Mouse (Mus musculus) gastrocnemius, postnatal 4 days (tissue): ENCODE measurements around the gene Camk1d. TPM values are rescaled to one million over a fixed set of nuclear protein-coding genes. Genes with fewer than 3 reads are reported as not detected.
A peak's percentile ranks its signal among the peaks of the same experiment; 100 is the strongest.
"Not testable (repeated sequence)": the region's sequence is repeated elsewhere in the genome, so short reads cannot be mapped to it uniquely, and the experiment has no call there.

ENCODE experiments used
- DNase-seq, 2 experiments: peaks; one replicate each; pipeline ENCODE4 v3.0.0; 2021 to 2022; ENCODE audit warnings: low spot score in 2 of 2, mixed read lengths in 2 of 2
- total RNA-seq, 2 experiments: library from RNA; stranded (reverse); gene quantifications; 2 replicates each; pipeline ENCODE4 v1.2.3; 2021

The Camk1d gene
- total RNA-seq, 2 experiments from 2014 or later: 6.4 to 8.2 TPM

DNA sequence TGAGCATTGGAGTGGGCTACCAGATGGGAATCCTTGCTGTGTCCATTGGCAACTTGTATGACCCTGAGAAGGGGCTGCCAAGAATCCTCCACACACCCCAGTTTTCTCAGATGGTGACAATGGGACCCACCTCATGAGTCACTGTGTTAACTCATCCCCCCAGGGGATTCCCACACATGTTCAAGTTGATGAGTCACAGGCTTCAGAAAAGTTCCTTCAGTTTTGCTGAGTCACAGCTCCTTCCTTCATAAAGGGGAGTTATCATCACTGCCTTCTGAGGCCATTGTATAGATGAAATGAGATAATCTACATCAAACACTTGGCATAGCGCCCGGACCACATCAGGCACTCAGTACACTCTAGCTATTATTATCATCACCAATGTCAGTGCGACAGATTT lies 99.4 kb downstream of the Camk1d start:
- DNase-seq: no peak

DNA sequence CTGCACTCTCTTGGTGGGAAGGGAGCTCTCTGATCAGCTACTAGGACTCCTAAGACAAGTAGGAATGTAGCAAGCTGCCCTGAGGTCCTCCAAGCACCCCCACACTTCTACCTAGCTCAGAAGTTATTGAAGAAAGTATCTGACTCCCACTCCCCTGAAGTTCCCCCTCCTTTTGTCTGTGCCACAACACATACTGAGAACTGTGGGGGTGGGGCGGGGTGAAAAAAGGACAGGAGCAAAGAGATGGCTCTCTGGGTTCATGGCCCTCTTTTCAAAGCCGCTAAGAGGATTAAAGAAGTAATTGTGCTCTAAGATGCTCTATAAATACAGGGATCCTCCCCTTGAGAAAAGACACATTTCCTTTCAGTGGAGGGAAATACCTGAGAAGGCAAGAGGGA lies 100.0 kb downstream of the Camk1d start:
- DNase-seq: no peak

DNA sequence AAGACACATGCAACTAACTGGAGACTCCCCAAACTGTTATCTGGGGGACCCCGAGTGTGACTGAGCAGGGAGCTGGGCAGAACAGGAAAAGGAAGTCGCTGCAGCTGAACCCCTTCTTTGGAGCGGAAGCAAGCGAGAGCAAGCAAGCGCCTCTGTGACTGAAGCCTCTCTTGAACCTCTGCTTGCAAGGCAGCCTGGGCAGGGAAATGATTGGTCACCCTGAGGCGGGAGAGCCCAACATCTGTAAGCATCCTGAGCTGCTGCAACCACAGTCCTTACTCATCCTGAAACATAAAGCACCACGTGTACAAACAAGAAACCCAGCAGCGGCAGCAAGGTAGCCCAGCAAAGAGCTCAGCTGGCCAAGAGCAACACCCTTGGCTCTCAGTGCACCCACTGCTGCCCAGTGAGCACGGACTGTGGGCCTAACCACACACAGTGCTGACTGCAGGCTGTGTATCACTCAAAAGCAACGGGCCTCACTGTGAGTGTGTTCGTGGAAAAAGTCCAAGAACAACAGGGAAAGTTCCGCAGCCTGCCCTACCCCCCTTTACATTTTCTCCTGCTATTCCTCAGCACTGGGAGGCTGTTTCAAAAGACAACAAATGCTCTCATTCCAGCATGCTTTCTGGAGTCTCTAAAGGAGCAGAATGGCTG lies 100.5 kb downstream of the Camk1d start:
- peak in 1 of 2 experiments; percentile 29 for DNase-seq

DNA sequence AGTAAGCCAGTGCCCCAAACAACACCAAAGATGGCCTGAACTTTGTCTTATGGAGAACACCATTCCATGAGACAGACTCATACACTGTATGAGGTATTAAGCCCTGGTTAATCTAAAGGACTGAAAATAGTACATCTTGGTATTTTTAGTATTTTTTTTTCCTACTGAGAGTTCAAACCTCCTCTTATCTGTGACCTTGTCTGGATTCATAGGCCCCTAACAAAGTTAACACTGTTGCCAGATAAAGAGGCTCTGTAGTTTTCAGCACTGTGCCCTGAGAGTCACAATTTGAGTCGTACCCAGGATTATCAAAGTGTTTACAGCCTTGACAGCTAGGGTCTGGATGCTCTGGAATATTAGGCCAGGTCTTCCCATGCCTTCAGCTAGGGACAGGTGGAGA lies 102.7 kb downstream of the Camk1d start:
- no peak for DNase-seq

DNA sequence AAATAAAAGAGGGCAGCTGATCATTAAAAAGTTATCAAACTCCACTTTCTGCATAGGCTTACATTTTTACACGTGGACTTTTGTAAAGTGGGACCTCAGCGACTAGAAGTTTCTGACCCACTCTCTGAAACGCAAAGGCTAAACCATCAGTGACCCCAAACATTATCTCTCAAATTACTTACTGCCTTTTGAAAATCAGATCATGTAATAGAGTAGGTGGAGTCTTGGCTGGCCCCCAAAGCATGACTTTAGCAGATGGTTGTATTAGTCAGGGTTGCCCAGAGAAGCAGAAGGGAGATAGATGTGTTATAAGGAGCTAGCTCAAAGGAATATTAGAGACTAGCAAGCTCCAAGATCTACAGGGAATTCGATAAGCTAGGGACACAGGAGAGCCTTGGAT lies 103.8 kb downstream of the Camk1d start:
- DNase-seq: no peak

DNA sequence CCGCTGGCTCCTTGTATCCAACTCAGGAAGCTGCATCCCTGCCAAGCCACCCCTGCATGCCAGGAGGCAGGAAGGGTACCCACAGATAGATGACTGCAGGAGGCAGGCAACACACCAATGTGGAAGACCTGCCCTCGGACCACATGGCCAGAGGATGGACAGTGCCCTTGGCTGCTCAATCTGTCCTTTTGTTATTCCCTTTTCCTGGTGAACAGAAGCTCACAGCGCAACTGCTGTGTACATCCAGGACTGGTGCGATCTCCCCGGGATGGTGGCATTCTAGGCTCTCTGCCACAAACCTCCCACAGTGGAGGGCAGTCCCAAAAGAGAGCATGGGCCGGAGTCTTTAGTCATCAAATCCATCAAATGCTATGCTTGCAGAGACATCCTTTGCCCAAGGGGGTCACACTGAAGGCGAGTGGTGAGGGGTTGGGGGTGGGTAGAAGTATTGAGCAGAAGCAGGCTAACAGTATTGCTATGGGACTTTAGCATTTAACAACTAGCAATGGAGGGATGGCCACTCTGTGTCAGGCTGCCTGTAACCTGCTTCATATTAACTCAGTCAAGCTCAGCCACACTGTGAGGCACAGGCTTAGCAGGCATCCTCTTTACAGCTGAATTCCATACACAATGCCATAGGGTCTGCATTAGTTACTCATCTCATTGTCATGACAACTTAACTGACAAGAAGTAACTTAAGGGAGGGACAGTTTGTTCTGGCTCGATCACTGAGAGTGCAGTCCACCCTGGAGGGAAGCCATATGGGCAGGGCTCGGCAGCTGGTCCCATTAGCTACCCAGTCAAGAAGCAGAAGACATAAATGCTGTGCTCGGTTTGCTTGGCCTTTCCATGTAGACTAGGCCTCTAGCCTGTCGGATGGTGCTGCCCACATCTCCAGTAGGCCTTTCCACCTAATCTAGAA lies 106.1 kb downstream of the Camk1d start:
- DNase-seq: no peak

DNA sequence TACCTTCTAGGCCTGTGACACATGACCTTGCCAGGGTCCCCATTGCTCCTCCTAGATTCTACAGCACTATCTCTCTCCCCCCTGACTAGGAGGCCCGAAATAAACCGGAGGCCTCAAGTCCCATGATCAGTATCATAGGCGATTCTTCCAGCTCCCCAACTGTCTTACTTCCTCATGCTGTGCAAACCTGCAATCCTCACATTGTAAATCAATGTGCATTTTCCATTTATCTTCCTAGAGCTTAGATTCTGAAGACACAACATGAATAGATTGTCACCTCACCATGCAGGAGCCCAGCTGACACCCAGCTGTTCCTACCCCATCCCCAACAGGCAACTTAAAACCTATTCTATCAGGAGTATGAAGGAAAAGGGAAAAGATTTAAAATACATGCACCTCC lies 108.5 kb downstream of the Camk1d start:
- no peak for DNase-seq

DNA sequence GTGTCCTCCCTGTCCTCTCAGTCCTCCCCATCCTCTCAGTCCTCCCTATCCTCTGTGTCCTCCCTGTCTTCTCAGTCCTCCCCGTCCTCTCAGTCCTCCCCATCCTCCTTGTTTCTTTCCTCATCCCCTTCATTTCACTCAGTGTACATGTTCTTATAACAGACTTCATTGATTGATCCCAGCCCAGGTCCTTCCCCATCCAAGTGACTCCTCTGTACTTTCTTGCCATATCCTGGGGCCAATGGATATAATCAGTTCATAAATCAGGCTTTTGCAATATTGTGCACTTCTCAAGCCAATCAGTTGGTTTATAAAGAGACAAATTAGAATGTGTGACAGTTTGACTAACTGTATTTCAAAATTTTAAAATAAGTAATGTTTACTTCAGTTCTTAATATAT lies 112.3 kb downstream of the Camk1d start:
- no peak for DNase-seq

DNA sequence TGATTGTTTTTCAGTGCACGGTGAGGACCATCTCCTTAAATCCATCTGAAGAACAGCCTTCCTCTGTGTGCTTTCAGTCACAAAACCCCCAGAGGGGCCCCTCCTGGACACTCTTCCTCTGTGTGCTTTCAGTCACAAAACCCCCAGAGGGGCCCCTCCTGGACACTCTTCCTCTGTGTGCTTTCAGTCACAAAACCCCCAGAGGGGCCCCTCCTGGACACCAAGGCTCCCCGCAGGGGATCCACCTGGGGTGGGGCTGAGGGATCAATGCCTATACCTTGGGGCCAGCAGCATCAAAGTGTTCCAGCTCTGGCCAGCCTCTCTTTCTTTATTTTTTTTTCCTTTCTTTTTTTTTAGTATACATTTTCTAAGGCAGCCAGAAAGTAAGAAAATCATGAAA lies 113.1 kb downstream of the Camk1d start:
- not testable (repeated sequence) for DNase-seq

DNA sequence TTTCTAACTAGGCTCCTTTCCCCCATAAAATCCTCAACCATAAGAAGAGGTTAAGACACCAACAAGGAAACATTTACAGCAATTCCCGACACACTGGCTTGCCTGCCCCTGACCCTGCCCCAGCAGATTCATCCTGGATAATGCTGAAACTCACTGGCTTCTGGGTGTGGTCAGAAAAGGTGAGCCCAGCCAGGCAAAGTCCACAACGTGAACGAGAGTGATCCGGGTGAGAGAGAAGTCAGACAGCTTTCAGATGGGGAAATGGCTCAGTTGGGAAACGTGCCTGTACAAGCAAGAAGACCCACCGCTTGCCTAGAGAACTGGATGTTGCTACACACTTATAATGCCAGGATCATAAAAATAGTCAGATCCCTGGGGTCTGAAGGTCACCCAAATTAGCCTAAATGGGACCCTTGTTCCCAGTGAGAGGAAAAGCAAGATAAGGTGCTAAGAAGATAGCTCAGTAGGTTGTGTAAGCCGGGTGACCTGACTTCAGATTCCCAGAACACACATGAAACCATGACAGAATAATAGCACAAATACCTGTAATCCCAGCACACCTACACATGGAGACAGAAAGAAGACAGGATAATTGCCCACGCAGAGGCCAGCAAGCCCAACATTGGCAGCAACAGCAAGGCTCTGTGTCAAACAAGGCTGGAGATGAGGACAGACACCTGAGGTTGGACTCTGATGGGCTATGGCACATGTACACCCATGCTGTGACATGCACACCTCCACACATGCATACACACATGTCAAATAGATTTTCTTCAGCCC lies 113.9 kb downstream of the Camk1d start:
- no peak for DNase-seq

DNA sequence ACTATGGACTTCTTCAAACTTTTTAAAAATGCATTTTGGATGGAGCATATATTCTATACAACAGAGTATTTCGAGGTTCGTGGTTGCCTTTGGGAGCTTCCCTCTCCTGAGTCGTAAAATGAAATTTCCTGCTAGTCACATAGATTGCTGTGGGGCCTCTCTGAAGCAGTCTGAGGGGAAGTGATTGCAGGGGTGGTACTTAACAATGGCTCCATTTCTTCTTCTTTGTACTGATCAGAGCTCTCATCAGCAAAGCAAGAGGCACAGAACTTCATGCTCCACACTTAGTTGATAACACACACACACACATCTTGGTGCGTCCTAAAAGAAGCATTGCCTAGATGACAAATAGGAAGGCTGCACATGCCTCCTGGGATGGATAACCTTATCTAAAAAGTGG lies 114.6 kb downstream of the Camk1d start:
- DNase-seq: no peak

DNA sequence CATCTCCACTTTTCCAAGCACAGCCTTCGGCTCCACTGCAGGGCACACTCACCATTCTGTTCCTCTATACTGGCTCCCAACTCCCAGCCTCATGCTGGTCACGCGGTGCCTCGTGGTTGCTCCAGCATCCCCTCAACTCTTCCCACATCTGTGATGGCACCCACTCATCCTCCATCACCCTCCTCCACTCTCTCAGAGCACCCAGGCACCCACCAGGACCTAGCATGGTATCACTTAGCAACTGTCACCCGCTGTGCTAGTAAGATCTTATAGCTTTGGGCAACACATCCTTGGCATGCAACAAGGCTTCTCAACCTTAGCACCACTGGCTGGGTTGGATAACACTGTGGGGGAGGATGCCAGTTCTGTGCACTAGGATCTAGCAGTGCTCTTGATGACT lies 115.8 kb downstream of the Camk1d start:
- DNase-seq: no peak

DNA sequence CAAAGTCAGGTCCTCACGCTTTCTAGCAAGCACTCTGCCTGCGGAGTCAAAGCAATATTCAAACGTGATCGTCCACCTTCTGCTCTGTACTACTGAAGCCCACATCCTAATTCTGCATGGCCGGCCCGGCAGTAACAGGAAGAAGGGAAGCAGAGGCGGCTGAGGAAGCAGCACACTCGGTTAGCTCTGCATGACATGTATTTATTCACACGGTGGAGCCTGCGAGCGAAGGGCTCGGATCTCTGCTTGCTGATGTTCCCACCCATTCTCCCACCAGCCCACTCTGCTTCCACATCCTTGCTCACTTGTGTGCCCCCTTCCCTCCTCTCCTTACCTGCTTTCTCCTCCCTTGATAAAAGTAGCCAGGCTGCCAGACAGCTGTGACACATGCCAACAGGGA lies 117.4 kb downstream of the Camk1d start:
- no peak for DNase-seq

DNA sequence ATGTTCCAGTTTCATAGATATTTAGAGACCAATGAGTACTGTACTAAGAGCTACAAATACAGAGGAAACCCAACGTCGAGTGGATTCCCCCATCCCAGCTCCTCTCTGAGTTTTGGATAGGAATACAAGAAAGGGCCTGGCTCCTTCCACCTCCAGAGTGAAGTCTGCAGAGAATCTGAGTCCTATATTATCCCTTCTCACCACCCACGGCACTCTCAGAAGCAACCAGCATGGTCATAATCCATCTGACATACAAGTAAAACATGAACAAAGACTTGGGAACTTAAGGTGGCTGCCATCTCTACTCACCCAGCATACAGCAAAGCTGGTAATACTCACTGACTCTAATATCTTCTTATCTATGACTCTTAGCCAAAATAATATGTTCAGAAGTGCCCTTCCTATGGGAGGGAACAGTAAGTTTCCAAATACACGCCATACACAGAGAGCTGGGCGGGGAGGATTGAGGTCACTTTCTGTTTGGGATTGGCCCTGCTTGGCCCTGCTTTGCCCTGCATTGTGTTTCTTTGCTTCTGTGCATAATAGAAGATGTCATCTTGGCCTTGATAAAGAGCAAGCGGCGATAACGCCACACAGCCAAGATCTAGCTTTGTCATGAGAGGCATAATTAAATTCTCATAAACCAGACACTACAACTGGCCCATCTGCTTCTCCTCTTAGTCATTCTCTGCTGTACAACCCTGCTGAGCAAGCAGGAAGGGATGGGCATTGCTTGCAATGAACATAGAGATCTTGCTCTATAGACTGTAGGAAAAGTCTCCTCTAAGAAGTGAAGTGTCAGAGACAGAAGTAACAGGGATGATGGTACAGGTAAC lies 118.7 kb downstream of the Camk1d start:
- DNase-seq: no peak

DNA sequence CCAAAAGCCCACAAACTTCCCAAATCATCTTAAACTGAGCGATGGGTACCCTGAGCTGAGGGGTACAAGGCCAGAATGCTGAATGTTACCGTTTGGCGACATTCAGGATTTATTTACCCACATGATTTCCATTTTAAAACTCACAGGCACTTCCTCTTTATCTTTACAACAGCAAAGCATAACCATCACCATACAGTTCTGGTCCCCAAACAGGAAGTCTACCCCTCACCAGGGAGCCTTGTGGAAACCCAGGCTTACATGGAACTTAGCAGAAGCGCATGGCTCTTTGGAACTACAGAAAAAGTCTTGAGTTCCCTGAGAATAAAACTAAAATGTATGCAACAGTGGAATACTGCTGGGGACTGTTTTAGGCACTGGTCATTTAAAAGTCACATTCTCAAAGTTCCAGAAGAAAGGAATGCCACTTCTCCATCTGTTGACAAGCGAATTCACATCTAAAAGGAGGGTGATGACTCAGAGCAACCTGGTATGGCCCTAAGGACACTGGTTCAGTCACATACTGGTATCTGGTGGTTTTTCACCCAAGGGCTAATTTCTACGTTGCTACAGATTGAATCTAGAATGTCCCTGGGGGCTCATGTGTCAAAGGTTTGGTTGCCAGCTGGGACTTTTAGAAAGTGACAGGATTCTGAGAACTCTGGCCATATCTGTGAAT lies 121.7 kb downstream of the Camk1d start:
- no peak for DNase-seq

DNA sequence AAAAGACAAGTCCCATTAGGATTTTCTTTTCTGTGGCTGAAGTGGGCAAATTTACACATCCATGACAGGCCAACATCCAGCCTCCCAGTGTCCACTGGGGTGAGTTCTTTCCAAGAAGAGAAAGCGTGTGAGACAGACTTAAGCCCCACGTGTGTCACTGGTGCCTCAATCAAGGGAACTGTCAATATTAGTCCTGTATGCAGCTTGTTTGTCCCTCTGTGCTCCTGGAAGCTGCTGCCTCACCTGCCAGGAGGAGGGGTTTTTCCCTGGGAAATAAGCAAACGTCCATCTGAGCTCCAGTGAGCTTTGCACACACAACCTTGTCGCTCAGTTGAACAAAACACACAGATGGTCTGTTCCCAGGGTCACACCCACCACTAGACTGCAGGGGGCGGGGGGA lies 124.2 kb downstream of the Camk1d start:
- no peak for DNase-seq

DNA sequence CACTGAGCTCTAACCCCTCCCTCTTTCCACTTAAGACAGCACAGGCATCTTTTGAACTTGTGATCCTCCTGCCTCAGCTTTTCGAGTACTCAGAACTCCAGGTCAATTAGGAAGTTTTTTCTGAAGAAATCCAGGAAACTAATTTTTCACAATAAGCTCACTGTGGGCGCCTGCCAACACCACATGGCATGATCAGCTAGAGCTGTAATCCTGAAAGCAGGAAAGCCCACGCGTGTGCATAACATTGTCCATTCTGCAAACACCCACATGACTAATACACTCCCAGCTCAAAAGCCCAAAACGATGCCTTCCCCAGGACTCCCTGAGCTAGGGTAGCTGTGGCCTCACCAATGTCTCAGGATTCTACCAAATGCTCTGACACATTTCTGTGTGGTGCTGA lies 125.2 kb downstream of the Camk1d start:
- DNase-seq: no peak

DNA sequence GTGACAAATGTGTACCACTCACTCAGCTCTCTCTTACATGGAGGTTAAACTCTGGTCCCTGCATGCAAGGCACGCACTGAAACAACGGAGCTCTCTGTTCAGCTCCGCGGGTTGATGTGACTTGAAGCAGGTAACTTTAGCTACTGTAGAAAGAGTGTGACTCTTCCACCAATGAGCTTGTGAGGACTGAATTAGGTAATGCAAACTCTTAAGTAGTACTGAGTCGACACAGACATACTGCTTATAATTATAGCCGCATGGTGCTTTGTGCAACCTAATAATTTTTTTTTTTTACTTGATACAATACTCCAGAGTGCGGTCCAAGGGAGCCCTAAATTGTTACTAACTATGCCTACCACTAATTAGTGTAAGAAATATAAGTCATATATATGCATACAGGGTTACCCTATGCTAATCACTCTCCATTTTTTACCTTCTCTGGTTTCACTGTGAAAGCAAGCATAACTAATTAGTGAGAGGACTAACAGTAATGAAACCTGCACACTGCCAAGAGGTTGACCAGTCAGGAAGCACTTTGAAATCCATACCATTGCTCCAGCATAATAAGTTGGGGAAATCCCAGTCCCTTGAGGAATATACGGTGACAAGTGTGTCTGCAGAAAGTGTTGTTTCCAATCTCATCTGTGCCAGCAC lies 125.9 kb downstream of the Camk1d start:
- no peak for DNase-seq

DNA sequence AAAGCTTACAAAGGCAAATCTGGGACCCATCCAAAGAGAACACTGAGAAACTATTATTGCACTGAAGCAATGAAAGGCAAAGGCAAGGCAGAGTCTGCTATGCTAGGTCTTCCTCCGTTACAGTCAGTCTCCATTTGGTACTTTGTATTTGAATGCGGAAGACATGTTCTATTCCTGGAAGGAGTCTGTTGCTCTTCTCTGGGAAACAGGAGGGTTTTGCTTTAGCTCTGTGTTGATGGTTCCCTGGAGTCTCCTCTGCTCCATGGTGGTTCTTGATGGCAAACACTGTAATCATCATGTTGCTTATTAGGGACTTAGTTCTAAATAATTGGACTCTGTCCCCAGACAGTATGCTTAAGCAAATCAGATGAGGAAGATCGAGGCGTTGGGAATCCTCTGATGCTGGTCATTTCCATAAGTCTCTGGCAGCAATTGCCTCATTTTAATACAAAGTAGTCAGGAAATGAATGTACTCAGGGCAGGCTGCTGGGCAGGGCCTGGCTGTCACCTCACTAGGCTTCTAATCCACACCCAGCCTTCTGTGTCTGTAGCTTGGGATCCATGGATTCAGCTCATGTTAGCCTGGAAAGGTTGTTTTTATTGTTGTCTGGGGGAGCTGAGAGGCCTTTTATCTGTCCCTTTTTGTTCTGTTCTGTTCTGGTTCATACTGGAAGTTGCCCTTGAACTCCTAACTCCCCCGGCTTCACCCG lies 129.8 kb downstream of the Camk1d start:
- no peak for DNase-seq
